Mouse (Mus musculus) erythroid progenitor cell, adult 5-6 weeks (primary cell): ENCODE results near the gene Kdsr. TPM values are rescaled to one million over a fixed set of nuclear protein-coding genes. Genes with fewer than 3 reads are reported as not detected.

Source experiments
- ATAC-seq: replicated peaks from 2 replicates; pipeline ENCODE4 v1.8.0; 2016; ENCODE audit warnings: moderate number of reproducible peaks, mild to moderate bottlenecking, moderate TSS enrichment, inconsistent platforms; ENCODE audit not compliant: poor library complexity, low FRiP score, severe bottlenecking
- total RNA-seq, 2 experiments: library from RNA; stranded (forward) in 1 of 2; stranded (reverse) in 1 of 2; fragments of 150-400 nt in 1 of 2; fragments of 186-747, 209-891 nt in 1 of 2; gene quantifications; 2 replicates each; pipeline versions ENCODE4 v1.2.3 to v1.2.4; 2015 to 2017; ENCODE audit warnings: low replicate concordance in 2 of 2

Gene Kdsr
- total RNA-seq, 2 experiments from 2014 or later, result 4.2 to 12.9 TPM

DNA sequence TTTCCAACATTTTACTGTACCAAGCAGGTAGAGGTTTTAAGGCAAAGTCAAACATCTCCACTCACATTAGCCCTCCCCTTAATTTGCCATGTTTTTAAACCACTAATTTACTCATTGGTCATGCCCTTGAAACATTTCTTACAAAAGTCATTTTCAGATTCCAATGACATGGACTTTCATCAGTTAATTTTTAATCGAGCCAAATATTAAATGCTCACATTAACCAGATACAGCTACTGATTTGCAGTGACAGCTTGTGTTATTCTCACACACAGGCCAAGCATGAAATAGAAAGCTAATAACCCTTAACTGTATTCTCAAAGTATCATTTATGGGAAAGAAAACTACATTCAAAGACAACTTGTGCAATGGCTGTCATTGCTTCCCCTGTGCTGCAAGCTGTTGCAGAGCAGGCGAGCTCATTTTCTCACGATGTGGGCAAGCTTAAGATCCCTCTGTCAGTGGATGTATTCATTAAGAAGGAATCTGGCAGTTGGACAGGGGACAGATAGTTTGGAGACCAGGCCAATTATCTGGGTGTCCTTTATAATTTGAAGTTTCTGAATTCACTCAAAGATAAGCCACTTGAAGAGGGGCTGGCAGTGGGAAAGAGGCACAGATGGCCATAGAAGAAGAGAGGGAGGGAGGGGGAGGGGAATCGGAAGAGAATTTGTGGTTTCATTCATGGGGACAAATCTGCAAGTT is 56.9 kb downstream of the Kdsr start:
- no peak for ATAC-seq

- ATAC-seq, result no peak
Observed at GRCm38 (mm10) chr1:106700520-106701114, 58.9 kb downstream of the Kdsr start.

- no peak for ATAC-seq
Observed at GRCm38 (mm10) chr1:106696472-106696871, 63.1 kb downstream of the Kdsr start.

GRCm38 (mm10) chr1:106695649-106696048 is 63.9 kb downstream of the Kdsr start:
- ATAC-seq, result no peak

GRCm38 (mm10) chr1:106694316-106694715 is 65.2 kb downstream of the Kdsr start:
- no peak for ATAC-seq

GRCm38 (mm10) chr1:106692599-106692998 is 66.9 kb downstream of the Kdsr start:
- no peak for ATAC-seq

- ATAC-seq, result no peak
Observed at GRCm38 (mm10) chr1:106690887-106691286, 68.6 kb downstream of the Kdsr start.

GRCm38 (mm10) chr1:106688161-106688516 is 71.4 kb downstream of the Kdsr start:
- no peak for ATAC-seq

GRCm38 (mm10) chr1:106687435-106688160 is 71.9 kb downstream of the Kdsr start:
- no peak for ATAC-seq

GRCm38 (mm10) chr1:106685702-106686101 is 73.8 kb downstream of the Kdsr start:
- ATAC-seq, result no peak

DNA sequence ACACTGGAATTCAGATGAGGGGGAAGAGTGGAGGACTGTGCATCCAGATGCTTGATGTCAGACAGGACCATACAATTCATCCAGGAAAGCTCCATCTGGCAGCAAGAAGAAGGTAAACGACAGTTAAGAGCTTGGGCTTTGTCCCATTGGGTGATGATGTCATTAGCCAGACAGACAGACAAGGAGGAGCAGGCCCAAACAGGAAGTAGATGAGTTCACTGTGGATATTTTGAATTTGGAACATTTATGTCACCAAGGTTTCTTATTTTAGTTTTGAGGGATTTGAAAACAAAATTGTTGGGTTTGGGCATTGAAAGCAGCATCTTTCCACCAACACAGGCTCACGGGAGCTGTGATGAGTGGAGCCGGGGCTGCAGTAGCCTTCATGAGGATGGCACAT is 75.0 kb downstream of the Kdsr start:
- no peak for ATAC-seq

DNA sequence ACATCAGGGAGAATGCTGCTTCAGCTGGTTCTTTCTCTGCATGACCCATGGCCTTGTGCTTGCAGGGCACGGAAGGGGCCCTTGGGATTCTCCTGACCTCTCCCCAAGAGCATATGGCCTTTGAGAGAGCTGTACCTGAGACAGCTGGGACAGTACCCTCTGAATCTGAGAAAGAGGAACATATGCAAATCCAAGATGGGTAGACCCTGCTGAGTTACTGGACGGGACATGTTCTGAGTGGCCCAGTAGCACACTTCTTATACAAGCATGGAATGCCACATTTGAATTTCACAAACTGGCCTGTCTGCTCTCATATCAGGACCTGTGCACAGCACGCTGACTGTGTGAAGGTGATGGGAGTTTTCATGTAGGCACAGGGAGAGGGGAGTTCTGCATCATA is 76.7 kb downstream of the Kdsr start:
- ATAC-seq, result no peak

GRCm38 (mm10) chr1:106679800-106680515 is 79.6 kb downstream of the Kdsr start:
- no peak for ATAC-seq

DNA sequence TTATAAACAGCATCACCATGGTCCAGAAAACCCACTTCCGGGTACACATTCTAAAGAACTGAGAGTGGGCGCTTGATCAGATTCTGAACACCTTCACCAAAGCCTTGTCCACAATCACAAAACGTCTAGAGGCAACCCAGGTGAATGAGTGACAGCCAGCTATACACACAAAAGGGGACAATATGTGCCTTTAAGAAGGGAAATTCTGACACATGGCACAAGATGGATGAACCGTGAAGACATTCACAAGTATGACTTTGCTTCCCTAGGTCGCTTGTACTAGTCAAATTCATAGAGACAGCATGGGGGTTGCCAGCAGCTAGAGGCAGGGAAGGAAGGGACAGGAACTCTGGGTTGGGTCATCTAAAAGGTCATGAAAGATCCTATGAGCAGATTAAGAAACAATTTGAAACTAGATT is 81.5 kb downstream of the Kdsr start:
- no peak for ATAC-seq

Other genes starting within 250 kb of the Kdsr start
- gene Bcl2, start 45.5 kb downstream of the Kdsr start, total RNA-seq (2015; ENCODE audit: low replicate concordance), result 3.6 and 6.7 TPM in 2 replicates
- 1.1 and 1.9 TPM in 2 replicates for gene Bcl2, start 45.5 kb downstream of the Kdsr start, total RNA-seq (2017; ENCODE audit: low replicate concordance)
- gene Vps4b, start 37.0 kb upstream of the Kdsr start, total RNA-seq (2015; ENCODE audit: low replicate concordance), result 32.7 and 37.5 TPM in 2 replicates
- gene Vps4b, start 37.0 kb upstream of the Kdsr start, total RNA-seq (2017; ENCODE audit: low replicate concordance), result 32.0 and 34.4 TPM in 2 replicates
- not detected in 2 replicates for gene Serpinb5, start 101.4 kb upstream of the Kdsr start, total RNA-seq (2015; ENCODE audit: low replicate concordance)
- gene Serpinb5, start 101.4 kb upstream of the Kdsr start, total RNA-seq (2017; ENCODE audit: low replicate concordance), result not detected in 2 replicates
- gene Serpinb12, start 174.7 kb upstream of the Kdsr start, total RNA-seq (2015; ENCODE audit: low replicate concordance), result not detected in 2 replicates
- gene Serpinb12, start 174.7 kb upstream of the Kdsr start, total RNA-seq (2017; ENCODE audit: low replicate concordance), result not detected in 2 replicates
- gene Serpinb13, start 221.3 kb upstream of the Kdsr start, total RNA-seq (2015; ENCODE audit: low replicate concordance), result not detected in 2 replicates
- not detected in 2 replicates for gene Serpinb13, start 221.3 kb upstream of the Kdsr start, total RNA-seq (2017; ENCODE audit: low replicate concordance)